17 mouse cellular contexts compared by ENCODE assay signal in genomic region chr17:36146937-36147336, GRCm38 (mm10). TPM values are rescaled to one million over a fixed set of nuclear protein-coding genes. Genes with fewer than 3 reads are reported as not detected.
"Had no signal": no experiment of that assay in that cellular context is flagged by ENCODE, and none has a peak within 500 bp of the region (broad histone marks: within the 10 kb centered on the region; RNA-seq: fewer than 3 reads in every experiment).

No protein-coding gene starts in this region.

RNA-seq across cellular contexts. Expression of gene Gm7030, which starts 17.7 kb away (rescaled TPM):
- polyA plus RNA-seq: liver, adult 2 months; liver, embryonic 12.5 days; liver, embryonic 14.5 days; liver, embryonic 16.5 days; lung, postnatal 0 days; macrophage; midbrain, embryonic 11.5 days; midbrain, embryonic 13.5 days; midbrain, embryonic 15.5 days; midbrain, postnatal 0 days; neural tube, embryonic 12.5 days; neural tube, embryonic 14.5 days; spleen, adult 2 months; stomach, embryonic 15.5 days; stomach, postnatal 0 days; testis, adult 2 months; urinary bladder, adult 2 months had no signal

RNA-seq across cellular contexts. Expression of gene Gm8909, which starts 21.4 kb away (rescaled TPM):
- polyA plus RNA-seq: liver, adult 2 months; liver, embryonic 12.5 days; liver, embryonic 14.5 days; liver, embryonic 16.5 days; macrophage; midbrain, embryonic 13.5 days; midbrain, embryonic 15.5 days; midbrain, postnatal 0 days; neural tube, embryonic 14.5 days; urinary bladder, adult 2 months had no signal

RNA-seq across cellular contexts. Expression of gene Gm19684, which starts 25.5 kb away (rescaled TPM):
- polyA plus RNA-seq: liver, embryonic 12.5 days; liver, embryonic 14.5 days; liver, embryonic 16.5 days; lung, postnatal 0 days; midbrain, embryonic 11.5 days; midbrain, embryonic 13.5 days; midbrain, embryonic 15.5 days; midbrain, postnatal 0 days; neural tube, embryonic 12.5 days; neural tube, embryonic 14.5 days; stomach, embryonic 15.5 days; stomach, postnatal 0 days; testis, adult 2 months had no signal

RNA-seq across cellular contexts. Expression of gene H2-T3, which starts 43.1 kb away (rescaled TPM):
- polyA plus RNA-seq: liver, adult 2 months; liver, embryonic 12.5 days; liver, embryonic 14.5 days; macrophage; midbrain, embryonic 11.5 days; midbrain, embryonic 13.5 days; midbrain, postnatal 0 days; neural tube, embryonic 12.5 days; neural tube, embryonic 14.5 days; spleen, adult 2 months; stomach, postnatal 0 days; testis, adult 2 months had no signal
